In the genomic region with DNA sequence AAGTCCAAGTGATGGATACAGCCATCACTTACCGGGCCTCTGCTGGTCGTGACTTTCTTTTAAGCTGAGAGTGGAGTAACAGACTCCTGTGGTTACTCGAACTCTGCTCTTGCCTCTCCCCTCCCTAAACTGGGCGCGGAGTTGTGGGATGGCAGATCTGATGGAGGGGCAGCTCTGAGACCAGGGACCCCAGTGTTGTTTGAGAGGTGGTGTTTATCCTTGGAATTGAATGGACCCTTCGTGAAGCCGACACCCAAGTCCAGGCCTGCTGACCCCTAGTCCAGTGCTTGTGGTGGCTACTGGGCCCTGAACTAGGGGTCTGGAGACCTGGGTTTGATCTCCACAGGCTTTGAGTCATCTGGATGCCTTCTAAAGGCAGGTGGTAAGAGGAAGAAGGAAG, we compare ENCODE assay signal across 8 mouse cellular contexts. TPM values are rescaled to one million over a fixed set of nuclear protein-coding genes. Genes with fewer than 3 reads are reported as not detected.
DNase-seq lines count a peak whose midpoint lies in the region; ATAC-seq lines count a peak whose summit lies in the region.
"Had no signal": no experiment of that assay in that cellular context is flagged by ENCODE, and none has a peak within 500 bp of the region (broad histone marks: within the 10 kb centered on the region; RNA-seq: fewer than 3 reads in every experiment).

No protein-coding gene starts in this region.

- no peaks in the 10 kb centered on the region for H3K9me3 ChIP-seq in megakaryocyte, embryonic 14.5 days
- no peaks in the 10 kb centered on the region for H3K9me3 ChIP-seq in forebrain, embryonic 11.5 days (ENCODE audit: control insufficient read depth, low read length)
- no peaks in the 10 kb centered on the region for H3K9me3 ChIP-seq in limb, embryonic 11.5 days (ENCODE audit: control insufficient read depth, low read length)
- H3K9me3 ChIP-seq in stomach, embryonic 14.5 days (ENCODE audit: control insufficient read depth, low read depth, low read length) = no peaks in the 10 kb centered on the region

- DNase-seq in forebrain, embryonic 11.5 days (ENCODE audit: low spot score) = no peak
- peak; percentile 46 for DNase-seq in limb, embryonic 11.5 days (ENCODE audit: low spot score)
- no peak for DNase-seq in spleen, postnatal 36 days (ENCODE audit: low spot score in 2 of 2)
- DNase-seq in right cerebral cortex, postnatal 36 days (ENCODE audit: low spot score in 2 of 2) = no peak
- DNase-seq: cerebellum, adult 8-10 months had no signal

- H3K4me2 ChIP-seq in forebrain, embryonic 11.5 days (ENCODE audit: low read depth, low read length, severe bottlenecking) = peak overlapping the region; percentile 61
- peak overlapping the region; percentile 98 for H3K4me2 ChIP-seq in limb, embryonic 11.5 days (ENCODE audit: low read depth, severe bottlenecking)
- H3K4me2 ChIP-seq in stomach, embryonic 14.5 days (replicated peaks; ENCODE audit: low read depth, low read length) = peak overlapping the region; percentile 96

- peaks cover 20% of the 10 kb centered on the region for H3K36me3 ChIP-seq in megakaryocyte, embryonic 14.5 days (replicated peaks; ENCODE audit: low read length)
- H3K36me3 ChIP-seq in forebrain, embryonic 11.5 days (ENCODE audit: control insufficient read depth, insufficient read depth, low read length) = peaks cover 3% of the 10 kb centered on the region; the same call in 1 of the 2 replicates
- H3K36me3 ChIP-seq in limb, embryonic 11.5 days (ENCODE audit: control insufficient read depth, insufficient read depth, low read length) = 0 out of 2 replicates have a peak, but pooled peaks cover 2% of the 10 kb centered on the region
- H3K36me3 ChIP-seq in stomach, embryonic 14.5 days (ENCODE audit: control insufficient read depth, insufficient read depth, low read length) = peaks cover 11% of the 10 kb centered on the region

- peaks cover 61% of the 10 kb centered on the region for H3K4me1 ChIP-seq in megakaryocyte, embryonic 14.5 days
- peaks cover 20% of the 10 kb centered on the region; the same call in 1 of the 2 replicates for H3K4me1 ChIP-seq in forebrain, embryonic 11.5 days (replicated peaks; ENCODE audit: control insufficient read depth, insufficient read depth, low read length)
- H3K4me1 ChIP-seq in limb, embryonic 11.5 days (ENCODE audit: control insufficient read depth, insufficient read depth, low read length) = peaks cover 15% of the 10 kb centered on the region
- H3K4me1 ChIP-seq in stomach, embryonic 14.5 days (ENCODE audit: control insufficient read depth, insufficient read depth, low read length) = peaks cover 33% of the 10 kb centered on the region

- peaks cover 6% of the 10 kb centered on the region for H3K27me3 ChIP-seq in megakaryocyte, embryonic 14.5 days (replicated peaks)
- no peaks in the 10 kb centered on the region for H3K27me3 ChIP-seq in forebrain, embryonic 11.5 days (ENCODE audit: control insufficient read depth, insufficient read depth, low read length)
- no peaks in the 10 kb centered on the region for H3K27me3 ChIP-seq in limb, embryonic 11.5 days (ENCODE audit: control insufficient read depth, insufficient read depth, low read length)
- H3K27me3 ChIP-seq in stomach, embryonic 14.5 days (ENCODE audit: control insufficient read depth, insufficient read depth, low read length) = no peaks in the 10 kb centered on the region

- no peak for ATAC-seq in megakaryocyte, adult 5-6 weeks (ENCODE audit: poor library complexity, severe bottlenecking)
- ATAC-seq in forebrain, embryonic 11.5 days (replicated peaks; ENCODE audit: low FRiP score) = no peak
- ATAC-seq in limb, embryonic 11.5 days (ENCODE audit: insufficient number of reproducible peaks, low FRiP score, low TSS enrichment, low read depth) = no peak
- ATAC-seq in stomach, embryonic 14.5 days (ENCODE audit: insufficient number of reproducible peaks, insufficient read depth, low FRiP score, low read depth) = no peak

- no peak overlapping the region for H3K27ac ChIP-seq in forebrain, embryonic 11.5 days (ENCODE audit: low read depth, low read length)
- no peak overlapping the region for H3K27ac ChIP-seq in limb, embryonic 11.5 days (replicated peaks; ENCODE audit: low read depth, low read length)
- peak overlapping the region; percentile 84 for H3K27ac ChIP-seq in stomach, embryonic 14.5 days (ENCODE audit: low read length)

- H3K4me3 ChIP-seq in megakaryocyte, embryonic 14.5 days (replicated peaks) = peak overlapping the region; percentile 94
- peak overlapping the region; percentile 63 for H3K4me3 ChIP-seq in forebrain, embryonic 11.5 days (ENCODE audit: low read depth, low read length)
- H3K4me3 ChIP-seq in limb, embryonic 11.5 days (ENCODE audit: low read depth, low read length) = peak overlapping the region; percentile 72
- H3K4me3 ChIP-seq in stomach, embryonic 14.5 days (ENCODE audit: low read depth, low read length) = peak overlapping the region; percentile 55

- H3K9ac ChIP-seq in forebrain, embryonic 11.5 days (ENCODE audit: low read length) = peak overlapping the region; percentile 67
- H3K9ac ChIP-seq in limb, embryonic 11.5 days (ENCODE audit: low read length) = peak overlapping the region; percentile 93
- peak overlapping the region; percentile 75 for H3K9ac ChIP-seq in stomach, embryonic 14.5 days (replicated peaks; ENCODE audit: low read depth, low read length)

- 62% methylated on average over 7 of the region's 7 CpGs for WGBS in forebrain, embryonic 11.5 days
- WGBS in limb, embryonic 11.5 days = 49% methylated on average over 7 of the region's 7 CpGs
- 32% methylated on average over 7 of the region's 7 CpGs for WGBS in stomach, embryonic 14.5 days

RNA-seq across cellular contexts. Expression of gene Slc25a47, which starts 0.9 kb away (rescaled TPM):
- 1.2 TPM in 2 replicates for polyA plus RNA-seq in megakaryocyte, embryonic 14.5 days (2012; ENCODE audit: insufficient read depth, low replicate concordance)
- 0.22 and 0.52 TPM in 2 replicates for total RNA-seq in megakaryocyte, adult 5-6 weeks (2015)
- total RNA-seq in megakaryocyte, adult 5-6 weeks (2017) = 0.45 and 0.59 TPM in 2 replicates
- polyA plus RNA-seq in forebrain, embryonic 11.5 days (2014; fragmentation: Nextera tagmentation; extraction: Ambion mirVana) = 10.0 and 12.2 TPM in 2 replicates
- 12.6 and 18.2 TPM in 2 replicates for polyA plus RNA-seq in limb, embryonic 11.5 days (2014; fragmentation: Nextera tagmentation; extraction: Ambion mirVana)
- polyA plus RNA-seq in stomach, embryonic 14.5 days (2014; fragmentation: Nextera tagmentation; extraction: Ambion mirVana) = 11.0 and 11.5 TPM in 2 replicates

RNA-seq across cellular contexts. Expression of gene Slc25a29, which starts 1.0 kb away (rescaled TPM):
- polyA plus RNA-seq in megakaryocyte, embryonic 14.5 days (2012; ENCODE audit: insufficient read depth, low replicate concordance) = 1.4 and 1.5 TPM in 2 replicates
- total RNA-seq in megakaryocyte, adult 5-6 weeks (2015) = 0.48 and 0.56 TPM in 2 replicates
- 0.16 TPM in 1 of 2 replicates, not detected in the other for total RNA-seq in megakaryocyte, adult 5-6 weeks (2017)
- 13.8 and 14.6 TPM in 2 replicates for polyA plus RNA-seq in forebrain, embryonic 11.5 days (2014; fragmentation: Nextera tagmentation; extraction: Ambion mirVana)
- polyA plus RNA-seq in limb, embryonic 11.5 days (2014; fragmentation: Nextera tagmentation; extraction: Ambion mirVana) = 10.9 and 11.7 TPM in 2 replicates
- 8.4 and 9.3 TPM in 2 replicates for polyA plus RNA-seq in stomach, embryonic 14.5 days (2014; fragmentation: Nextera tagmentation; extraction: Ambion mirVana)

RNA-seq across cellular contexts. Expression of gene Yy1, which starts 43.9 kb away (rescaled TPM):
- polyA plus RNA-seq in megakaryocyte, embryonic 14.5 days (2012; ENCODE audit: insufficient read depth, low replicate concordance) = 16.0 and 25.6 TPM in 2 replicates
- 67.2 and 70.7 TPM in 2 replicates for total RNA-seq in megakaryocyte, adult 5-6 weeks (2015)
- total RNA-seq in megakaryocyte, adult 5-6 weeks (2017) = 40.3 and 50.5 TPM in 2 replicates
- 20.8 and 22.1 TPM in 2 replicates for polyA plus RNA-seq in forebrain, embryonic 11.5 days (2014; fragmentation: Nextera tagmentation; extraction: Ambion mirVana)
- 20.0 and 21.7 TPM in 2 replicates for polyA plus RNA-seq in limb, embryonic 11.5 days (2014; fragmentation: Nextera tagmentation; extraction: Ambion mirVana)
- polyA plus RNA-seq in stomach, embryonic 14.5 days (2014; fragmentation: Nextera tagmentation; extraction: Ambion mirVana) = 20.9 and 22.4 TPM in 2 replicates

RNA-seq across cellular contexts. Expression of gene Wdr25, which starts 56.7 kb away (rescaled TPM):
- polyA plus RNA-seq in megakaryocyte, embryonic 14.5 days (2012; ENCODE audit: insufficient read depth, low replicate concordance) = 9.8 and 10.8 TPM in 2 replicates
- total RNA-seq in megakaryocyte, adult 5-6 weeks (2015) = 1.5 and 3.6 TPM in 2 replicates
- total RNA-seq in megakaryocyte, adult 5-6 weeks (2017) = 3.9 and 4.5 TPM in 2 replicates
- polyA plus RNA-seq in forebrain, embryonic 11.5 days (2014; fragmentation: Nextera tagmentation; extraction: Ambion mirVana) = 5.7 and 7.2 TPM in 2 replicates
- polyA plus RNA-seq in limb, embryonic 11.5 days (2014; fragmentation: Nextera tagmentation; extraction: Ambion mirVana) = 4.9 and 7.0 TPM in 2 replicates
- 6.8 and 6.9 TPM in 2 replicates for polyA plus RNA-seq in stomach, embryonic 14.5 days (2014; fragmentation: Nextera tagmentation; extraction: Ambion mirVana)

RNA-seq across cellular contexts. Expression of gene Wars, which starts 57.3 kb away (rescaled TPM):
- polyA plus RNA-seq in megakaryocyte, embryonic 14.5 days (2012; ENCODE audit: insufficient read depth, low replicate concordance) = 22.4 and 33.8 TPM in 2 replicates
- 20.0 and 22.6 TPM in 2 replicates for total RNA-seq in megakaryocyte, adult 5-6 weeks (2015)
- total RNA-seq in megakaryocyte, adult 5-6 weeks (2017) = 47.8 and 51.9 TPM in 2 replicates
- polyA plus RNA-seq in forebrain, embryonic 11.5 days (2014; fragmentation: Nextera tagmentation; extraction: Ambion mirVana) = 140 and 142 TPM in 2 replicates
- polyA plus RNA-seq in limb, embryonic 11.5 days (2014; fragmentation: Nextera tagmentation; extraction: Ambion mirVana) = 117 and 123 TPM in 2 replicates
- polyA plus RNA-seq in stomach, embryonic 14.5 days (2014; fragmentation: Nextera tagmentation; extraction: Ambion mirVana) = 94.2 and 100 TPM in 2 replicates
